Mouse (Mus musculus) lung, embryonic 14.5 days (tissue): ENCODE results near the gene Grap. TPM values are rescaled to one million over a fixed set of nuclear protein-coding genes. Genes with fewer than 3 reads are reported as not detected.
A peak's percentile ranks its signal among the peaks of the same experiment; 100 is the strongest.

Experiments used
- ATAC-seq: fragments of 200-750 bp; cut with Nextera tagmentation; 2 replicates; pipeline ENCODE4 v1.8.0; 2017; ENCODE audit warnings: mild to moderate bottlenecking, moderate TSS enrichment, moderate library complexity; ENCODE audit not compliant: insufficient read depth
- DNase-seq: peaks from one replicate; pipeline ENCODE4 v3.0.0-alpha.2; 2015
- H3K27ac ChIP-seq: fragments of 300-500 bp; sonication (generic); 2 replicates; pipeline ENCODE4 v1.5.1; 2014; ENCODE audit warnings: low read depth, mild to moderate bottlenecking, moderate library complexity
- H3K27me3 ChIP-seq: fragments of 300-500 bp; sonication (generic); 2 replicates; pipeline ENCODE4 v1.6.1; 2014; ENCODE audit warnings: low read length, control low read depth; ENCODE audit not compliant: insufficient read depth
- H3K36me3 ChIP-seq: fragments of 300-500 bp; sonication (generic); 2 replicates; pipeline ENCODE4 v1.6.1; 2014; ENCODE audit warnings: control low read depth; ENCODE audit not compliant: insufficient read depth
- H3K4me1 ChIP-seq: fragments of 300-500 bp; sonication (generic); 2 replicates; pipeline ENCODE4 v1.6.1; 2014; ENCODE audit warnings: antibody characterized with exemption, control low read depth; ENCODE audit not compliant: insufficient read depth
- H3K4me2 ChIP-seq: fragments of 300-500 bp; sonication (generic); 2 replicates; pipeline ENCODE4 v1.6.1; 2014; ENCODE audit warnings: mild to moderate bottlenecking
- H3K4me3 ChIP-seq: fragments of 300-500 bp; sonication (generic); 2 replicates; pipeline ENCODE4 v1.5.1; 2014; ENCODE audit warnings: low read depth, low read length
- H3K9ac ChIP-seq: fragments of 300-500 bp; sonication (generic); 2 replicates; pipeline ENCODE4 v1.6.1; 2014
- H3K9me3 ChIP-seq: fragments of 300-500 bp; sonication (generic); 2 replicates; pipeline ENCODE4 v1.6.1; 2016; ENCODE audit warnings: low read depth, low read length, control low read depth
- CTCF ChIP-seq: IDR thresholded peaks from 2 replicates; pipeline ENCODE4 v1.5.1; 2016; ENCODE audit warnings: antibody characterized with exemption, low read depth
- WGBS: fragments of 180-500 bp; shearing (Covaris S2); extraction: QIAGEN DNeasy Blood & Tissue Kit; methylation state at CpG from one replicate; pipeline ENCODE4 v1.1.7; 2014; 5-methylcytosine and 5-hydroxymethylcytosine counted together
- polyA plus RNA-seq: library from polyadenylated mRNA; unstranded; fragments of >200 nt; fragmentation: Nextera tagmentation; extraction: Ambion mirVana; gene quantifications from 2 replicates; pipeline ENCODE4 v1.2.1, GENCODE M21; 2014

The Grap gene
- polyA plus RNA-seq, 1 experiment from 2014 or later: 29.5 TPM

- Histone ChIP-seq H3K9ac (no peak overlapping the region), H3K4me2 (no peak overlapping the region), H3K4me3 (no peak overlapping the region), H3K4me1 (no peaks in the 10 kb centered on the region; the same call in 1 of the 2 replicates), H3K9me3 (no peaks in the 10 kb centered on the region), H3K27ac (no peak overlapping the region), H3K36me3 (no peaks in the 10 kb centered on the region), H3K27me3 (no peaks in the 10 kb centered on the region)
- DNase-seq (no peak), ATAC-seq (no peak)
- no peak for TF ChIP-seq CTCF
- WGBS: 70% methylated on average over 3 of the region's 3 CpGs
Measured at GRCm38 (mm10) chr11:61658360-61658922, 5.4 kb downstream of the Grap start.

- Histone ChIP-seq H3K4me1 (no peaks in the 10 kb centered on the region; the same call in 1 of the 2 replicates), H3K27ac (no peak overlapping the region), H3K4me3 (no peak overlapping the region), H3K9me3 (no peaks in the 10 kb centered on the region), H3K4me2 (no peak overlapping the region), H3K9ac (no peak overlapping the region), H3K36me3 (no peaks in the 10 kb centered on the region), H3K27me3 (no peaks in the 10 kb centered on the region)
- DNase-seq (peak; percentile 15), ATAC-seq (no peak)
- no peak for TF ChIP-seq CTCF
- WGBS: 65% methylated on average over 4 of the region's 4 CpGs
Measured at GRCm38 (mm10) chr11:61659011-61659858, 6.2 kb downstream of the Grap start.

GRCm38 (mm10) chr11:61660001-61660400, 6.9 kb downstream of the Grap start:
- H3K36me3 ChIP-seq: no peaks in the 10 kb centered on the region
- WGBS: 83% methylated on average over 8 of the region's 8 CpGs
- no peak for ATAC-seq

GRCm38 (mm10) chr11:61660806-61661392, 7.8 kb downstream of the Grap start:
- Histone ChIP-seq H3K27ac (no peak overlapping the region), H3K27me3 (no peaks in the 10 kb centered on the region), H3K4me1 (no peaks in the 10 kb centered on the region; the same call in 1 of the 2 replicates), H3K9me3 (no peaks in the 10 kb centered on the region), H3K36me3 (no peaks in the 10 kb centered on the region), H3K9ac (no peak overlapping the region), H3K4me3 (no peak overlapping the region), H3K4me2 (no peak overlapping the region)
- ATAC-seq: no peak
- TF ChIP-seq CTCF: no peak
- WGBS: 60% methylated on average over 7 of the region's 7 CpGs
- no peak for DNase-seq

More at GRCm38 (mm10) chr11:61660001-61660400, 6.9 kb downstream of the Grap start:
- Histone ChIP-seq H3K4me3 (no peak overlapping the region), H3K27me3 (no peaks in the 10 kb centered on the region), H3K27ac (no peak overlapping the region), H3K9me3 (no peaks in the 10 kb centered on the region), H3K4me1 (no peaks in the 10 kb centered on the region; the same call in 1 of the 2 replicates), H3K4me2 (no peak overlapping the region), H3K9ac (no peak overlapping the region)
- no peak for TF ChIP-seq CTCF
- DNase-seq: no peak

GRCm38 (mm10) chr11:61662189-61662588, 9.1 kb downstream of the Grap start:
- Histone ChIP-seq H3K9me3 (no peaks in the 10 kb centered on the region), H3K27me3 (no peaks in the 10 kb centered on the region), H3K36me3 (no peaks in the 10 kb centered on the region), H3K4me1 (no peaks in the 10 kb centered on the region; the same call in 1 of the 2 replicates), H3K4me3 (no peak overlapping the region), H3K27ac (no peak overlapping the region), H3K9ac (no peak overlapping the region), H3K4me2 (no peak overlapping the region)
- TF ChIP-seq CTCF: no peak
- DNase-seq (no peak), ATAC-seq (no peak)
- 84% methylated on average over 5 of the region's 5 CpGs for WGBS

GRCm38 (mm10) chr11:61665401-61665800, 12.3 kb downstream of the Grap start:
- no peak overlapping the region for H3K4me2 ChIP-seq
- H3K27ac ChIP-seq: no peak overlapping the region
- no peaks in the 10 kb centered on the region for H3K36me3 ChIP-seq
- no peak for TF ChIP-seq CTCF
- no peaks in the 10 kb centered on the region for H3K27me3 ChIP-seq
- no peak overlapping the region for H3K4me3 ChIP-seq
- H3K4me1 ChIP-seq: peaks cover 2% of the 10 kb centered on the region; the same call in 1 of the 2 replicates
- ATAC-seq (peak; percentile 23; the same call in 1 of the 2 replicates), DNase-seq (no peak)
- no peaks in the 10 kb centered on the region for H3K9me3 ChIP-seq
- H3K9ac ChIP-seq: no peak overlapping the region
- 75% methylated on average over 4 of the region's 4 CpGs for WGBS
